Mouse (Mus musculus) liver, embryonic 14.5 days (tissue): ENCODE data around the gene Rims1.

Experiments used
- CTCF ChIP-seq: IDR thresholded peaks from 2 replicates; pipeline ENCODE4 v1.5.1; 2016; ENCODE audit warnings: antibody characterized with exemption, low read depth, control low read depth
- EP300 ChIP-seq: IDR thresholded peaks from 2 replicates; pipeline ENCODE4 v1.6.1; 2016; ENCODE audit warnings: antibody characterized with exemption, low read depth

GRCm38 (mm10) chr1:22734429-22734828 lies 71.4 kb downstream of the Rims1 start:
- TF ChIP-seq CTCF (no peak), EP300 (no peak)
